Mouse (Mus musculus): ENCODE measurements around the gene Pum2.
A peak's percentile ranks its signal among the peaks of the same experiment; 100 is the strongest.

Gene Pum2

DNA sequence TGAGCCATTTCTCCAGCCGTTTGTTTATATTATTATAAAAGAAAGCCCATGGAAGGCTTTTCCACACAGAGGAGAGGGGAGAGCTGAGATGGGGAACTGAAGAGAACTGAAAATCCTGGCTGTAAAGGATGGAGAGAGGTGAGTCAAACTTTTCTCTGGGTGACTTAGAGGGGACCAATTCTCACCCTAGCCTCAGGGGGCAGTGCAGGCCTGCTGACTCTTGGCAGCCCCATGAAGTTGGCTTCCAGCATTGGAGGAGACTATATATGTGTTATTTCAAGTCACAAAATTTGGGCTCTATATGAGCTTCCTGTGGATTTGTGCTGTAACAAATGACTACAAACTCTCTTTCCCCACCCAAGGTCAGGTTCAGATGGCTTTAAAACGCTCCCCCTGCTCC lies 88.7 kb downstream of the Pum2 start:
- DNase-seq: peak; percentile 48 to 60

DNA sequence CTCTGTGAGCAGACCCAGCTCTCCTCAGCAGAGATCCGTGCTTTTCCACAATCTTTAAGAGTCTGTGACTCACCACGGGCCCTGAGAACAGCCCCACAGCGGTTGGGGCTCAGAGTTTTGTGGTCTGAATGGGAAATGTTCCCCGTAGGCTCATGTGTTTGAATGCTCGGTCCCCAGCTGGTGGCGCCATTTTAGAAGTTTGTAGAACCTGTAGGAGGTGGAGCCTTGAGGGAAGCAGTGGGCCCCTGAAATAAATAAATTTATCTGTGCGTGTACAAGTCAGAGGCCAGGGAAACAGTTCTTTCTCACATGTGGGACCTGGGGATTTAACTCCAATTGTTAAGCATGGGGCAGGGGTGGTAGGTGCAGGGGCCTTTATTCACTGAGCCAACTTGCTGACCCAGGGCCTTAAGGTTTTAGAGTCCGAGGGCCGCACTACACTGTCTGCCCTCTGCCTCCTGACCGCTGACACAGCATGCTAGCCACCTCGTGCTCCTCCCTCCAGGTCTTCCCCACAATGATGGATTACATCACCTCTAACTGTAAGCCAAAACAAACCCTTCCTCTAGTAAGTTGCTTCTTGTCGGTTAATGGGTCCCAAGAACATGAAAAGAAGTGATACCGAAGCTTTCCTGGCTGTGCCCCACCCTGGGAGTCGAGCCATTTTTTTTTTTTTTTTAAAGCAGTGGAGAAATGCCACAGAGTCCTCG lies 90.4 kb downstream of the Pum2 start:
- DNase-seq: no peak

DNA sequence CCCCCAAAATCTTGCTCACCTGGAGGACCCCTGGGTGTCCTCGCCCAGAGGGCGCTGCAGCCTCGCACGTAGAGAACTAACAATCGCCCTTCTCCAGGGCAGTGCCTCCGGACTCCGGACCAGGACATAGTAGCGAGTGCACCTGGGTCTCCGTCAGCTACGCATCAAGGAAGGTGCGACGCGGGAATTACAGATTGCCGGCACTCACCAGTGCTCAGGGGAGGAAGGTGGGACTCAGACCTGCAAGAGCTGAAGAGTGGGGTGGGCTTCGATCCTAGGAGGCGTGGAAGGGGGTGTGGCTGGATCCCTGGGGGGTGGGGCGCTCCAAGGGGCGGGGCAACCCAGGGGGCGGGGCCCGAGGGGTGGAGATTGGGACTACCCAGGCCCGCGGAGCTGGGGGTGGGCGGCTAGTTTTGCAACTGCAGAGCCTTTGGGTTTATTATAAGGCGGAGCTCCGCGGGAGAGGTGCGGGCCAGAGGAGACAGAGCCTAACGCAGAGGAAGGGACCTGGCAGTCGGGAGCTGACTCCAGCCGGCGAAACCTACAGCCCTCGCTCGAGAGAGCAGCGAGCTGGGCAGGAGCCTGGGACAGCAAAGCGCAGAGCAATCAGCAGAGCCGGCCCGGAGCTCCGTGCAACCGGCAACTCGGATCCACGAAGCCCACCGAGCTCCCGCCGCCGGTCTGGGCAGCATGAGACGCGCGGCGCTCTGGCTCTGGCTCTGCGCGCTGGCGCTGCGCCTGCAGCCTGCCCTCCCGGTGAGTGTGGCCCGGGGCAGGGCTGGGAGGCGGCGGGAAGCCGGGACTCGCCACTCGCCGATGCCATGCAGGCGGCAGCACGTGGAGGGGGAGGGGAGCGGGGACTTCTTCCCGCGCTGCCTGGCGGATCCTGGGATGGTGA lies 97.3 kb downstream of the Pum2 start, which contains the start of gene Sdc1:
TSS of gene Sdc1 (plus strand) at position 378 of the 898 bp plus-strand sequence.
- peak; percentile 93 to 94 for DNase-seq

DNA sequence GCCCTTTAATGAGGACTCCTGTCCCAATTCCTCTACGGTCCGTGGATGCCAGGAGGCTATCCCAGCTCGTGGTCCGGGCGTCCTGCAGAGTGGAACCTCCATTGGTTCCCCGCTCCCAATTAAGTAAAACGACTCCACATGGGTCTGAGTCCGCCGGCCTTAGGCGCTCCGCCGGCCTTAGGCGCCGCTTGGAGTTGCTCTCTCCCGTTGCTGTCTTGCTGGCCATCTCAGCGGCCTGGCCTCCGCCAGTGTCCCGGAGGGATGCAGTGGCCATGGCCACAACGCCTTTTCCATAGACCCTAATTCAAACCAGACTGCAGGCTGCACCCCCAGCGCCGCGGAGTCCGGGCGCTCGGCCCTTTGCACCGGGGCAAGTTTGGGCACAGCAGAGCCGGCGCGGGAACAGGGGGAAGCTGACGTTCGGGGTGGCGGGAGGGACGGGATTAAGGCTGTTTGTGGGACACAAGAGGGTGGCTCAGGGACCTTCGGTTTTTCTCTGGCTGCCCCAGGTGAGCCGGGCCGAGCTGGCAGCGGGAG lies 98.0 kb downstream of the Pum2 start:
- peak in 1 of 2 experiments; percentile 69 for DNase-seq

DNA sequence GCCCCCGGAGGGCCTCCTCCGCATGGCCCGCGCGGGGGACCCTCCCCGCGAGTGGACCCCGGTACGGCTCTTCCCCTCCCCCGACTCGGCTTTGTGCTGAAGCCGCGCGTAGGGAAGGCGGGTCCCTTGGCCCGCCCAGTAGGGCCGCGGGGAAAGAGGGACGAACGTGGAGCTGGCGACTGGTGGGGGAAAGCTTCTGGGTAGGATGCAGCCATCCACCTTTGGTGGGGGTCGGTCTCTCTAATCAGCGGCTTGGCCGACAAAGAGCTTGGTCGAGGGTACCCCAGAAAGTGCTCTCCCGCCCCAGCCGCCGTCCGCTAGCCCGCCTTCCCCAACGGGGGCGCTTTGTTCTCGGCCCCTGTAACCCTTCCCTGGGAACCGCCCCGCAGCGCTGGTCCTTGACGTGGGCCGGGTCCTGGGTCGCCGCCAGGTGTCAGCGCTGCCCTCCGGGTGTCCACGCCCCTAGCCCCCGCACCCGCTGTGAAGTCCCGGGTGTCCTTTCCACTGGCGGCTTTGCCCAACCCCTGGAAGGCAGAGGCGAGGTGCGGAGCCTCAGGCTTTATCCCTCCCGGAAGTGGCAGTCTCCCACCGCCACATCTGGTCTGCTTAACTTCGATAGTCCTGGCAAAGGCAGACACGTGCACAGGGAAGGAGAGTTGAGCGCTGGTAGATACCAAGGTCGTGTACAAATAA lies 98.7 kb downstream of the Pum2 start:
- peak; percentile 71 to 79 for DNase-seq

DNA sequence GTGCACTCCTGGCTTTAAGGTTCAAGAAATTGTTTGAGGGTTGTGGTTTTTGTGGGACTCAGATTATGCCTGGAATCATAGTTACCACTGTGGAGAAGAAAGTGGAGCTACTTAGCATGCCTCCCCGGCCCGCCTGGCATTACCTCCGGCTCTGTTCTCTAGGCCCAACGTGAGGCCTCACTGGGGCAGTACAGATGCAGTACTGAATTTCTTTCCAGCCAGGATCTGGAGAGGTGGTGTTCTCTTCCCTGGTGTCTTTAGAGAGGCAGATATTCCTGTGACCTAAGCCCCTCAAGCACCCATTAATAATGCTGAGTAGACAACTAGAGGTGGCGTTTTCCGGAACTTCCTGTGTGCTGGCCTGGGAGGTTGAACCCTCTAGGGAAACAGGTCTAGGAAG lies 99.4 kb downstream of the Pum2 start:
- DNase-seq: no peak

DNA sequence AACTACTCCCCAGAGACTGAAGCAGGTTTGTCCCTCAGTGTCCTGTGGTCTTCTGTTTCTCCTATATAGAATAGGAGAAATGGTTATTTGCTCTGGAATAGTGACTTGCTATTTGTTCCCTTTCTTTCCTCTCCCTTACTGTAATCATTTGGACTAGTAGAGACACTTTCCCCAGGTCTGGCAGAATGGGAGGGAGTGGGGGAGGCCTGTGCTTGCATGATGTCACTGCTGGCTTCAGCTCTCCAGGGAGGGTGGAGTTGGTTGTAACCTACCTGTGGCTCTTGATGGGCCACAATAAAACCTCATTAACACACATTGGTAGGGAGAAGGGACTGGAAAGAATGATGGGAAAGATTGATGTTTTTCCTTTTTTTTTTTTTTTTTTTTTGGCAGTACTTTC lies 100.2 kb downstream of the Pum2 start:
- DNase-seq: no peak

DNA sequence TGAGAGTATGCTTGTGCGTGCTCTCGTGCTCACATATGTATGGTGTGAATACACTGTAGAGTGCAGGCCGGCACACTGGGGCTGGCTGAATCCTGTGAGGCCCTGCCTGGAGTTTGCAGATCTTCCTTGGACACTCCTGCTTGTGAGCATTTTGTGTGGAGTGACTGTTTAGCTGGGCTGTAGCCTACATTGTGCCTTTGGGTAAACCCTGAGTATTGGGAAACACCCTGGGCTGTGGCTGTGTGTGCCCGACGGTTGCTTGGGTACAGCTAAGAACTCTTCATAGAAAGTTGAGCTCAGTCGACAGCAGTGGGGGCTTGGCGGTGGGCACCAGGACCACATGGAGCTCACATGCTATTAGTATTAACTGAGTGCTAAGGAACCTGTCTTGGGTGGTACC lies 102.3 kb downstream of the Pum2 start:
- DNase-seq: no peak

DNA sequence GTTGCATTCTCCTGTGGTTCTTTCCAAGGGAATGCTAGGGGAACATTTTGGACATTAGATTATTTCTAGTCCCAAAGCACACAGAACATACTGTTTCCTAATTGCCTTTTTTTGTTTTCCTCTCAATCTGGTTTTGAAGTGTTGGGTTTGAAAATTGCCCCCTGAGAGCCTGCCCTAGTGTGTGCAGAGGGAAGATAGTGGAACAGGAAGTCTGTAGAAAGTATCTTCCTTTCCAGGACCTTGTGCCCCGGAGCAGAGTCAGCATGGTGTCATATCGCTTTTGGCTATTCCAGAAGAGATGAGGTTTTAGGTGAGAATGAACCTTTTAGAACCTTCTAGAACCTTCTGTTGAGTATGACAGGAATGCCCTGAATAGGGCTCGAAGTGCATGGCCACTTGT lies 102.8 kb downstream of the Pum2 start:
- DNase-seq: no peak

DNA sequence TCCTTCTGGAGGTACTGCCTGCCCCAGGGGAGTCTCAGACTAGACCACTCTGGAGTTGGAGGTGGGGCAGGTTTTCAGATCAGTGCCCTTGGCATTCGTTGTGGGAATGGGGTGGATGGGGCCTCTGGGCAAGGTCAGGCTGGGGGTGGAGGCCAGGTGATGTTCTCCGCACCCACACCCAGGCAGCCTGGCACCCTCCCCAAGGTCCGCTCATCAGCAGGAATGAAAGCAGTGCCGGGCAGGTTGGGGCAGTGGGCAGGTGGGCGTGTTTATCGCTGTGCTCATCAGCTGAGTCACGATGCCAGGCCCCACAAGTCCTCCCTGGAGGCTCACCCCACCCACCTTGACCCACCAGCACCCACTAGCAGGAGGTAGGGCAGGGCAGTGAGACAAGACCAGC lies 104.2 kb downstream of the Pum2 start:
- DNase-seq: peak in 1 of 2 experiments; percentile 35

DNA sequence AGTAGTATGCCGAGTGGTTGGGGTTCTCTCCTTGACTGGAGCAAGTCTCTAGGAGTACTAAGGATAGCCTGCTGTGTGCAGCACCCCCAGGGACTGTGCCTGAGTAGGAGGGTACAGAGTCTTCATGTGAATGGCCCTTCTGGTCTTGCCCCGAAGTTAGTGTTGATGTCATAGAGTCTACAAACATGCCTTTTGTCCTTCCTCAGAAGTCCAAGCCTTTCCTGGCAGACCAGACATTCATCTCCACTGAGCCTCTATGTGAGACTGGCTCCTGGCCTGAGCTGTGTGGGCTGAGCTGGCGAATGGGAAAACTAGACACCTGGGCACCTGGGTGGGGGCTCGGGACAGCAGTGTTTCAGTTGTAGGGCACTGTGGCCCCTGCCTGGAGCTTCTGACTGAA lies 105.9 kb downstream of the Pum2 start:
- DNase-seq: no peak

DNA sequence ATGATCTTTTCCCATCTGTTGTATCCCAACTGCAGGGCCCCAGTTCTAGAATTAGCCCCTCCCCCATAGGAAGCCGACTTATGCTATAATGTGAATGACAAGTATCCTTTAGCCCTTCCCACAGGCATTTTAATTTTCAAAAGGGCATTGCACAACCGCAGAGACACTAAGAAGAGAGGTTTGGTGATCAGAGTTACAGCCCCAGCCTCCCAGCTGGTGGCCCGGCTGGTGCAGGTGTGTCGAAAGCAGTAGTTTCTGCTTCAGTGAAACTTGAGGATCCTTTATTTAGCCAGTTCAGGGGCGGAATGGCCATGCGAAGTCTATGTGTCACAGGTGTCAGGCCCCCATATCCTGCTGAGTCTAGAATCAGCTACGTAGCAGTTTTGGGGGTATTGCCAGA lies 107.2 kb downstream of the Pum2 start:
- no peak for DNase-seq

DNA sequence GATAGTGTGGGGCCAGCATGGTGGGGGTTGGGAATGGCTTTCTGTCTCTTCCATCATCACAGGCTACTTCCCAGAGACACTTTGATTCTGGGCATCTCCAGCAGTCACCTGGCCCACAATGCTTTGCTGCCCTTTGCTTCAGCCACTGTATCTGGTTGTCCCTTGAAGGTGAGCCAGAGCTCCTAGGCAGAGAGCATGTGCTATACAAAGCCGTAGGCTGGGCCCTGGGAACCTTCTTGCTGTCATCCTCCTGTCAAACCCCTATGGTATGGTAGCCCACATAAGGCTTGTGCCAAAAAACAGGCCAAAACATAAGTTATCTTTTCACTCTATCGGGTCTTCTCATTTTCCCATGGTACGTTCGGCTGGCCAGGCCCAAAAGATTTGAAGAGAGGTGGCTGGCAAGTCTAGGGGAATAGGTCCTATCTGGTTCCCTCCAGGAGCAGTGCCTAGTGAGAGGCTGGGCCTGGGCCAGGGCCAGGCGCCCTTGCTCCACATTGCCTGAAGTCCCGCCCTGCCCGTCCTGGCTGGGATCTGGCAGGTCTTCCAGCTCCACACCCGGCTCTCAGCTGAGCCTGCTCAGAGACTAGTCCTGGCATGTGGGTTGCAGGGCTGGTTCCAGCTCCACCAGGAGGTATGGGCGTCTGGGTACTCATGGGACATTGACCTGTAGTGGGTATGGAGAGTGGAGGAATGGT lies 107.9 kb downstream of the Pum2 start:
- peak in 1 of 2 experiments; percentile 39 for DNase-seq

DNA sequence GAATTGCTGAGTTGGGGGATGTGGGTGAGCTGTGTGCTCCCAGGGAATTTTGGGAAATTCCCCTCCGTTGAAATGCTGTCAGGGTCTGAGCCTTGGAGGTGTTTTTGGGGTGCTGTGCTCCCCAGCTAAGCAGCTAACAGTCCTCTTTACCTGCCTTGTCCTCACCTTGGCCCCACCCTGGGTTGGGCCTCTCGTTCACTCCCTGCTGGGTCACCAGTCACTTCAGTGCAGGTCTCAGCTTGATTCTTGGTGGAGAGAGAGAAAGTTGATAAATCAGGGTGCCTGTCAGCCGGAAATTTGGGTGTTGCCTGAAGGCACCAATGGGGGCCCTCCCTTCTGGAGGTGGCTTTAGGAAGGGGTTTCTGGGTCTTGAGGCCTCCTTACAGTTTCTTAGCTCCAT lies 108.6 kb downstream of the Pum2 start:
- no peak for DNase-seq

DNA sequence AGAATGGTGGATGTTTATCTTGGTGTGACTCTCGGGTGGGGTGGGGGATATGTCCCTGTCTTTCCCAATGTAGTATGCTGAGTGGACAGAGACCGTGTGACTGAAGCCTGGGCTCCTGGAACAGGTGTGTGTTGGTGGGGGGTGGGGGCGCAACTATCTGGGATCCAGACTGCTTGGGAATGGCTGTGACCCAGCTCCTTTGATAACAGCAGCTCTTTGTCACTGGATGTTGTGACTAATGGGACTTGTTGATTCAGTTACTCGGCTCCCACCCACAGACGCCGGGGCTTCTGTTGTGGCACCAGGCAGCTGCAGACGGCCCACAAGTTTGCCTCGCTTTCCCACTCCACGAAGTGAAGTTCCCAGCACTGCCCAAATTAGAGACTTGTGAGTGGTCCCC lies 110.3 kb downstream of the Pum2 start:
- no peak for DNase-seq

DNA sequence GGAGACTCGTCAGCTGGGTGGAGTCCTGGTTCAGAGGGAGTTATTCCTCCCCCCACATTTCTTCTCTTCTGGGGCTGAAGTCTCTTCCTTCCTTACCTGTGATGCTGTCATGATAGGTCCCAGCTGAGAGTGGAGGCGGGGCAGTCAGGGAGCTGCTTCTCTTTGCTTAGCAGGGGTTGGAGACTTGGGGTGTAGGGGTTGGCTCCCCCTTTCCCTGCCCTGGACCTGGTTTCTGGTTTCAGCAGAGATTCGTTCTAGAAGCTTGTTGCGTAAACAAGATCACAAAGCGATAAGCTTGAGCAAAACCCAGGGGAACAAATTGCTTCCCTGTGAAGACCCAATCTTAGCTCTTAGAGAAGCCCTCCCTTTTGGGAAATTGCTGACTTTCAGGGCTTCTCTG lies 112.5 kb downstream of the Pum2 start:
- DNase-seq: no peak

DNA sequence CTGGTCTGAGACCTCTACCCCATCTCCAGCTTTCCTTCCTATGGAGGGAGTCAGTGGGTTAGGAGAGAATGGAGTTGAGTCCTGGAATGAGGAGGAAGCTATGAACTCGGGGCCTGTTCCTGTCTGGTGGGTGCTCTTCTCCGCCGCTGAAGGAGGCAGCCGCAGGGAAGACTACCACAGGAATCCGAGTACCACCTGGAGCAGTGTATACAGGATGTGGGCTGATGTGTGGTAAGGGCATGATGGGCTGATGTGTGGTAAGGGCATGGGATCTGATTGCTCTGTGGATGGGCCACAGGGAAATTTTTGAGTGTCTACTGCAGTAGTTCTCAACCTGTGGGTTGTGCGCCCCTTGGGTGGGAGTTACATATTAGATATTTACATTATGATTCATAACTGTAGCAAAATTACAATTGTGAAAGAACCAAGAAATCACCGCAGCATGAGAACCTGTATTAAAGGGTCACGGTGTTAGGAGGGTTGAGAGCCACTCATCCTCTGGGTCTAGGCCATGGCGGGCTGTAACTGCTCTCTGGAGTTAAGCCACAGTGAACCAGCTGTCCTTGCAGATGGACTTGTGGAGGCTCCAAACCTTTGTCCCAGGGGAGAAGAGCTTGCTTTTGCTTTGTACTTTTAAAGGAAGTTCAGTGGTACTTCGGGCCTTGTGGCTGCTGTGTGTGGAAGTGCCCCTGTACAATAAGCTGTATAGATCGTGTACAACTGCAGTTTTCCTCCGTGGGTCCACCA lies 113.2 kb downstream of the Pum2 start:
- no peak for DNase-seq

DNA sequence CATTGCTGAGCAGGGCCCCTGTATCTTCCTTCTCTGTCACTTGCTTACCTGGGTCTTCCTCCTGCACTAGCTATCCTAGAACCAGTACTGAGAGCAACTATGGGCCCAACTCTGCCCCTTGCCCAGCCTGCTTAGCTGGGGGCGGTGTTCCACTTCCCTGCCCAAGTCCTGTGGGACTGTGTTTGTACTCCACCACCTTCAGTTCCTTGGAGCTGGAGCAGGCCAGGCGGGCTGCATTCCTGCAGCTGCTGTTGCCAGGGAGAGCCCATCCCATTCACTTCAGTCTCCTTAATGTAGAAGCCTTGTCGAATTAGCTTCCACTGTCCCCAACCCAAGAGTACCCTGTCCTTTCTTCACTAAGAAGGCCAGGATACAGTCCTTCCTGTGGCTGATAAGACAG lies 114.5 kb downstream of the Pum2 start:
- DNase-seq: no peak

DNA sequence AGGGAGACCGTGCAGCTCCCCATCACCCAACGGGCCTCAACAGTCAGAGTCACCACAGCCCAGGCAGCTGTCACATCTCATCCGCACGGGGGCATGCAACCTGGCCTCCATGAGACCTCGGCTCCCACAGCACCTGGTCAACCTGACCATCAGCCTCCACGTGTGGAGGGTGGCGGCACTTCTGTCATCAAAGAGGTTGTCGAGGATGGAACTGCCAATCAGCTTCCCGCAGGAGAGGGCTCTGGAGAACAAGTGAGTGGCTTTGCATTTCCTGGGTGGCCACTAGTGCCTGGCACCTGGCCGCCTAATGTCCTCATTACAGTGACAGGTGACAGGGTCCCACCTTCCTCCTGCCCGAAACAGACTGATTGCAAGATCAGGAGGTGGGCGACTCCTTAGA lies 116.7 kb downstream of the Pum2 start:
- no peak for DNase-seq

DNA sequence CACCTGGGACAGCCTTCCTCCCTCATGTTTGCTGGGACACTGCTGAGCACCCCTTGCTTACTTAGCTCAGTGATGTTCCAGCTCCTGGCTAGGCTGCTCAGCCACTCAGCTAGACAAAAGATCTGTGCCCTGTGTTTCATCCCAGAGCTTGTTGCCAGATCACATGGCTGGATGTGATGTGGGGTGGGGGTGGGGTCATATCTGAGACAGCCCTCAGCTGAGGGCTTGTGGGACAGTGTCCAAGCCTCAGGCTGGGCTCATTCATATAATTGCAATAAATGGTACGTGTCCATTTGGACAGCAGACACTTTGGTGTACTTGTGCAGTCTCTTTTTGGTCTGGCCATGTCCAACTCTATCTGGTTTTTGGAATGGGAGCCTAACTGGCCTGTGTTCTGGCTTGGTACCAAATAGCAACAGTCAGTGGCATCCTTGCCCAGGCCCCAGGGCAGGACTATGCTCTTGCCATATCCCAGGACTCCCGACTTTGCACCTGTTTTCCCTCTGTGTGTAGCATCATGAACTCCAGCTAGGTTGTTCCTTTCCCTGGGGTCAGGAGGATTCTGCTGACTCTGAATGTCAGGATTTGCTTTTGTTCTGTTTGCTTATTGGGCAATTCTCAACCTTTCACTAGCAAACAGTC lies 119.6 kb downstream of the Pum2 start:
- peak in 1 of 2 experiments; percentile 32 for DNase-seq

DNA sequence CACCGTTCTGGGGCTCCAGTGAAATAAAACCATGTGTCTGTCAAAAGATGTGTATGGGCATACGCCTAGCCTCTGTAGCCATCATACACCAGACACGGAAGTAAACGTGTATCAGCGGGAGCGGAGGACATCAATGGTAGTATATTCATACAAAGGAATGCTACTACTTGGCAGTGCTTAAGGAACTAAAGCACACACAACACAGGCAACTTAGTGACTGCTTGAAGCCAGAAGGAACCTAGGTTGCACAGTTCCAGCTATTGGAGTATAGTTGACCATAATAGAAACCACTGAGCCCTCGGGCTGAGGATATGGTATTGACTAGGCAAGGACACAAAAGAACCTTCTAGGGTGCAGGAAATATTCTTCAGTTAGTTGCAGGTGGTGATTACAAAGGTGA lies 124.0 kb downstream of the Pum2 start:
- DNase-seq: no peak

Data from kidney, postnatal 4 days (tissue).